Mouse (Mus musculus): Measurements from ENCODE around the gene Lamc2. TPM values are rescaled to one million over a fixed set of nuclear protein-coding genes. Genes with fewer than 3 reads are reported as not detected.

The Lamc2 gene
- polyA plus RNA-seq, 1 experiment from 2014 or later, result 47.7 TPM

DNA sequence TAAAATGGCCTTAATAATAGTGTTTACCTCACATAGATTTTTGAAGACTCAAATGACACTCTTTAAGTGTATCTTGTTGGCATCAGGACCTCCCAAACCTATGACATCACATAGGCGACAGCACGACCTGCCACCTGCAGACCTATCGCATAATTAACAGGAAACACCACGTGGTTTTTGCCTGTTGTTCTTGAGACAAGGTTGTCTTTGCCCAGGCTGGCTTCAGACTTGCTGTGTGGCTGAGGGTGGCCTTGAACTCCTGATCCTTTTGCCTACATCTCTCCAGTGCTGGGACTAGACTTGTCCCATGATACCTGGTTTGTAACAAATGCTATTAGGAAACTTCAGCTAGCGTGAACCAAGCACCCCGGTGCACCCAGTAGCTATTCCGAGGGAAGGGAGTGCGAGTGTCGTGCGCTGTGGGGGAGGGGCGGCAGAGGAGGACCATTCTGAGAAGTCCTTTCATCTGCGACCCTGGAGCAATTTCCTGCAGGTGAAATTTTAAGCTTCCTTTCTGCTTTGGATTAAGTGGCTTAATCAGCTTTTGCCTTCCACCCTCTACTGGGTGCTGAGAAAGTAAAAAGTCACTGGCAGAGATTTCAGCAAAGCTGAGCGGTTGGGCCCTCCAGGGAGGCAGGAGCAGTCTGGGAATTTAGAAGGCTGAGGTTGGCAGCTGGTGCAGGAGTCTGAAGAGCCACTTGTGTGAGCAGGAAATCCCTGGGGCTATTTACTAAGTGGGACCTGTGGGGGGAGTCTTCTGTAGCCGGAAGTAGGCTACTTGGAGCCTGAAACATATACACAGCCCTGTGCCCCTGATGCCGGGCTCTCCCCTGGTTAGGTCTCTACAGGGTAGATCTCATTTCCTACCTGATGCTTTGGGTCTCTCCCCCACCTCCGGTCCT is 90.2 kb downstream of the Lamc2 start:
- H3K4me2 ChIP-seq (ENCODE audit: low read length), result no peak overlapping the region
- H3K9me3 ChIP-seq (replicated peaks; ENCODE audit: low read length), result no peaks in the 10 kb centered on the region
- no peak; the same call in 1 of the 2 replicates for ATAC-seq (replicated peaks; ENCODE audit: low FRiP score, low read depth)
- peak overlapping the region; percentile 62 for H3K27ac ChIP-seq
- no peak overlapping the region for H3K9ac ChIP-seq (ENCODE audit: low read depth, low read length)
- WGBS, result 19% methylated on average over 16 of the region's 16 CpGs
- TF ChIP-seq CTCF (IDR thresholded peaks at IDR 0.05; ENCODE audit: low read depth), result 0 out of 2 replicates have a peak, but pooled peaks have one; percentile 4
- no peaks in the 10 kb centered on the region for H3K36me3 ChIP-seq (ENCODE audit: insufficient read depth, low read length)
- peaks cover 9% of the 10 kb centered on the region; the same call in 1 of the 2 replicates for H3K4me1 ChIP-seq (replicated peaks; ENCODE audit: insufficient read depth, low read length)
- DNase-seq (ENCODE audit: low spot score), result peak; percentile 34
- no peak overlapping the region for H3K4me3 ChIP-seq (replicated peaks; ENCODE audit: low read depth, low read length)
- no peaks in the 10 kb centered on the region for H3K27me3 ChIP-seq (ENCODE audit: insufficient read depth, low read length)

DNA sequence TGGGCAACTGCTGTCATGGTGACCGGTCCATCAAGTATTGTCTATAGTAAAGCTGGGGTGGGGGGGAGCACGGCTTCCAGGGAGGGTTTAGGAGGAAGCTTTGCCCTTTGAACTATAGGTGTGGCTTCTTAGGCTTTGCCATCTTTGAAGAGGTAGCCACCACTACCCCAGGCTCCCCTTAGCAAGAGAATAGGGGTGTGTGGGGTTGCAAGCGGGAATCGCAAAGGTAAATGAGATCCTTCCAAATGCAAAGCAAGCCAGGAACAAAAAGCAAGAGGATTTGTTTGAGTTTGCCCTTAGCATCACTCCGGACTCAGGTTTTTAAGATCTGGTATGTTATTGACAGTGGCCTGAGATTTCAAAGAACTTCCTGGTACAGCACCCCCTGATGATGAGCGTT is 90.9 kb downstream of the Lamc2 start:
- ATAC-seq (replicated peaks; ENCODE audit: low FRiP score, low read depth), result no peak
- H3K4me1 ChIP-seq (replicated peaks; ENCODE audit: insufficient read depth, low read length), result peaks cover 12% of the 10 kb centered on the region; the same call in 1 of the 2 replicates
- no peak for TF ChIP-seq CTCF (IDR thresholded peaks at IDR 0.05; ENCODE audit: low read depth)

DNA sequence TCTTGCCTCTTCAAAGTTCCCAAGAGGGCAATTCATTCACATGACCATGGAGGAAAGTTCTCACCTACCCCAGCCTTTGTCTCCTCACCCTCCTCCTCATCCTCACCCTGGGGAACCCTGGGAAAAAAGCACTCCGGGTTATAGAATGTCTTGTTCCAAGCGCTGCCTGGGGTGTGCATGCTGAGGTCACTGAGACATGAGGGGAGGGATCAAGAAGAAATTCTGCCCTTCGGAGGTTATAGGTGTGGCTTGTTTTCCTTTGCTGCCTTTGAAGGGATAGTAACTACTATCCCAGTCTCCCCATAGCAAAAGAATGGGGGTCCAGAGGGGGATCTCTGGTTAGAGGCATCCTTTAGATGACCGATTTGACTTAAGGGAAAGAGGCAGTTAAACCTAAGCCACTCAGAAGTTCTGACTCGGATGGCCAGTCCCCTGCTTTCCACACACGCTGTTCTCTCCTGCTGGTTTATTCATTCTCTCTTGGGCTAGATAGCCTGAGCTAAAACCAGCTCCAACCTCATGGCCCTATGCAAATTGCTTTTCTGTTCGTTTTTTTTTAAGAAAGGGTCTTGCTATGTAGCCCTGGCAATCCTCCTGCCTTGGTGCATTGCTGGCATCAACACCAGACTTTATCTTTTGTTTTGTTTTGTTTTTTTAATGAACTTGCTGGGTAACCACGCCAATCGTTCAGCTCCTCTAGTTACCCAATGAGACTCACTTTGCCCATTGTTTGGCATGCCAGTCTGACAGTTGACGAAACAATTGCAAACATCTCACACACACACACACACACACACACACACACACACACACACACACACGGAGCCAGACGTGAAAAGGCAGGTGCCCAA is 91.8 kb downstream of the Lamc2 start:
- TF ChIP-seq CTCF (IDR thresholded peaks at IDR 0.05; ENCODE audit: low read depth), result no peak
- Histone ChIP-seq H3K36me3 (ENCODE audit: insufficient read depth, low read length) (no peaks in the 10 kb centered on the region), H3K27ac (no peak overlapping the region), H3K4me3 (replicated peaks; ENCODE audit: low read depth, low read length) (no peak overlapping the region), H3K27me3 (ENCODE audit: insufficient read depth, low read length) (no peaks in the 10 kb centered on the region), H3K4me1 (replicated peaks; ENCODE audit: insufficient read depth, low read length) (peaks cover 12% of the 10 kb centered on the region; the same call in 1 of the 2 replicates), H3K9ac (ENCODE audit: low read depth, low read length) (no peak overlapping the region), H3K4me2 (ENCODE audit: low read length) (no peak overlapping the region), H3K9me3 (replicated peaks; ENCODE audit: low read length) (no peaks in the 10 kb centered on the region)
- no peak for ATAC-seq (replicated peaks; ENCODE audit: low FRiP score, low read depth)
- no peak for DNase-seq (ENCODE audit: low spot score)
- 51% methylated on average over 12 of the region's 12 CpGs for WGBS

More for the DNA sequence above, 90.9 kb downstream of the Lamc2 start:
- 0 out of 2 replicates have a peak overlapping the region, but pooled peaks have one; percentile 62 for H3K27ac ChIP-seq
- H3K36me3 ChIP-seq (ENCODE audit: insufficient read depth, low read length), result no peaks in the 10 kb centered on the region
- 74% methylated on average over 6 of the region's 6 CpGs for WGBS
- no peaks in the 10 kb centered on the region for H3K9me3 ChIP-seq (replicated peaks; ENCODE audit: low read length)
- DNase-seq (ENCODE audit: low spot score), result no peak
- H3K9ac ChIP-seq (ENCODE audit: low read depth, low read length), result no peak overlapping the region
- no peaks in the 10 kb centered on the region for H3K27me3 ChIP-seq (ENCODE audit: insufficient read depth, low read length)
- H3K4me3 ChIP-seq (replicated peaks; ENCODE audit: low read depth, low read length), result no peak overlapping the region
- no peak overlapping the region for H3K4me2 ChIP-seq (ENCODE audit: low read length)

DNA sequence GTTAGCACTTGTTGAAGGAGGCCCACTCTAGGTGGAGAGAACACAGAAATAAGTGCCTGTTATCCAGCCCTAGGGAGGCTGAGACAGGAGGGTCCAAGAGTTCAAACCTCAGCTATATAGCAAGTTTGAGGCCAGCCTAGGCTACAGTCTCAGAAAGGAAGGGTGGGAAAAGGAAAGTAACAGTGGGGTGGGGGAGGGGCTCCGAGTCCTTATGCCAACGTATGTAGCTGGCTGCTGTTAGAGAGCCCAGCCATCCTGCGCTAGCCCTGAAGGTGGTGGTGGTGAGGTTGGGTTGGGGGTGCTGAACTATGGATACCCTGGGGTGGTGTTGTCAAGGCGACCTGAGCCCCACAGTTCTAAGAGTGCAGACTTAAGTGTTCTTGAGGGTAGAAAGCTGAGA is 92.7 kb downstream of the Lamc2 start:
- Histone ChIP-seq H3K27ac (no peak overlapping the region), H3K4me2 (ENCODE audit: low read length) (no peak overlapping the region), H3K9ac (ENCODE audit: low read depth, low read length) (no peak overlapping the region), H3K9me3 (replicated peaks; ENCODE audit: low read length) (no peaks in the 10 kb centered on the region), H3K4me1 (replicated peaks; ENCODE audit: insufficient read depth, low read length) (peaks cover 12% of the 10 kb centered on the region; the same call in 1 of the 2 replicates), H3K36me3 (ENCODE audit: insufficient read depth, low read length) (no peaks in the 10 kb centered on the region), H3K27me3 (ENCODE audit: insufficient read depth, low read length) (no peaks in the 10 kb centered on the region), H3K4me3 (replicated peaks; ENCODE audit: low read depth, low read length) (no peak overlapping the region)
- ATAC-seq (replicated peaks; ENCODE audit: low FRiP score, low read depth), result no peak
- WGBS, result 78% methylated on average over 4 of the region's 4 CpGs
- no peak for TF ChIP-seq CTCF (IDR thresholded peaks at IDR 0.05; ENCODE audit: low read depth)
- DNase-seq (ENCODE audit: low spot score), result no peak

DNA sequence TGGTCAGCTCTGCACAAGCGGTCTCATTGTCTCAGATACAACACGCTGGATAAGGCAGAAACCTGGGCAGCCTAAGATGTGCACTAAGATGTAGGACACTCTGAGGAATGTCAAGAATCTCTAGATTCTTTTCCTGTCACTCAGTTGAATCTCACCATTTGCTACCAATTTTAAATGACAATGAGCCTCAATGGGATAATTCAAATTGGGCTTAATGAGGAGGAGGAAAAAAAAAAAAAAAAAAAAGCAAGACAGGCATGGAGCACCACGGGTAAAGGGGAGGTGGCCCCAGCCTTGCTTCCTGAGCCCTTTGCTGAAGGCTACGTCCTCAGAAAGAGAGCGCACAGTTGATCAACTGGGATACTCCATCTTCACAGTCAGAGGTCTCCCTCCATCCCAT is 93.1 kb downstream of the Lamc2 start:
- Histone ChIP-seq H3K9me3 (replicated peaks; ENCODE audit: low read length) (no peaks in the 10 kb centered on the region), H3K36me3 (ENCODE audit: insufficient read depth, low read length) (no peaks in the 10 kb centered on the region), H3K4me3 (replicated peaks; ENCODE audit: low read depth, low read length) (no peak overlapping the region), H3K9ac (ENCODE audit: low read depth, low read length) (no peak overlapping the region), H3K27me3 (ENCODE audit: insufficient read depth, low read length) (no peaks in the 10 kb centered on the region), H3K4me2 (ENCODE audit: low read length) (no peak overlapping the region), H3K27ac (no peak overlapping the region), H3K4me1 (replicated peaks; ENCODE audit: insufficient read depth, low read length) (peaks cover 12% of the 10 kb centered on the region; the same call in 1 of the 2 replicates)
- 75% methylated on average over 5 of the region's 5 CpGs for WGBS
- TF ChIP-seq CTCF (IDR thresholded peaks at IDR 0.05; ENCODE audit: low read depth), result no peak
- no peak for ATAC-seq (replicated peaks; ENCODE audit: low FRiP score, low read depth)
- DNase-seq (ENCODE audit: low spot score), result no peak

Data from kidney, postnatal 0 days (tissue).